Mouse (Mus musculus): ENCODE data around the gene Slc39a3. TPM values are rescaled to one million over a fixed set of nuclear protein-coding genes. Genes with fewer than 3 reads are reported as not detected.
"Not testable (repeated sequence)": the region's sequence is repeated elsewhere in the genome, so short reads cannot be mapped to it uniquely, and the experiment has no call there.

Gene Slc39a3
- polyA plus RNA-seq, 1 experiment from 2014 or later, result 21.6 TPM

DNA sequence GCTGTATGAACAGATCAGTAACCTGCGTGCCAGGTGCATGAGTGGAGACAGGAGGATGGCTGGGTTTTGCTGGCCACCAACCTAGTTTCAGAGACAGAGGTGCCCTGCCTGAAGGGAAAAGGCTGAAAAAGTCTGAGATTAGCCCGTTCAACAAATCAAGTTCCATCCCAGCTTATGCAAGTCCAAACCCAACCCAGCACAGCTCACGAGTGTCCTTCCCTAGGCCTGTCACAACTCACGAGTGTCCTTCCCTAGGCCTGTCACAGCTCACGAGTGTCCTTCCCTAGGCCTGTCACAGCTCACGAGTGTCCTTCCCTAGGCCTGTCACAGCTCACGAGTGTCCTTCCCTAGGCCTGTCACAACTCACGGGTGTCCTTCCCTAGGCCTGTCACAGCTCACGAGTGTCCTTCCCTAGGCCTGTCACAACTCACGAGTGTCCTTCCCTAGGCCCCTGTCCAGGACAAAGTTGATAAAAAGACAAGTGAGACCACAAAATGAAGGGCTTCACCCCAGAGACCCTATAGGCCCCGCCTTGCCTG lies 18.6 kb upstream of the Slc39a3 start:
- H3K27me3 ChIP-seq (ENCODE audit: control insufficient read depth, insufficient read depth, low read length); ATAC-seq (replicated peaks; ENCODE audit: low FRiP score); DNase-seq (ENCODE audit: low spot score); H3K36me3 ChIP-seq (ENCODE audit: control insufficient read depth, insufficient read depth, low read length); H3K4me1 ChIP-seq (replicated peaks; ENCODE audit: control insufficient read depth, insufficient read depth, low read length); H3K4me3 ChIP-seq (ENCODE audit: low read depth, low read length); H3K9me3 ChIP-seq (ENCODE audit: control insufficient read depth, low read length); H3K4me2 ChIP-seq (ENCODE audit: low read depth, low read length, severe bottlenecking); H3K9ac ChIP-seq (ENCODE audit: low read length); H3K27ac ChIP-seq (ENCODE audit: low read depth, low read length): not testable (repeated sequence)
- 85% methylated on average over 10 of the region's 11 CpGs for WGBS

DNA sequence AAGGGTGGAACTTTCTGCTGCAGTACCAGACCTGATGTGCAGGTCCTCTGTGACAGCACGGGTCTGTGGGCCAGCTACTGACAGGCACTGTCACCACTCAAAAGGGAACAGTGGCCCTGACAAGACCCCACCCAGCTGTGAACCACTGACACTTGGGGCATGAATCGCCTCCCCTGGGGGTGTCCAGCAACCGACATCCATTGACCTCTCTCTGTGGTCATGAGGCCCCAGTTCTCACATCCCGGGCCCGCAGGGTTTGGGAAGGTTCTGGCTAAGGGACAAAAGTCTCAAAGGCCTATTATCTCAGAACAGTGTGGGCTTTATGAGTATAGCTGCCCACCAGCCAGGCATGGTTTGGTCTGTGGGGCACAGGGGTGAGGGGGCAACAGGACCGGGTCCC lies 17.9 kb upstream of the Slc39a3 start:
- no peak overlapping the region for H3K27ac ChIP-seq (ENCODE audit: low read depth, low read length)
- H3K4me2 ChIP-seq (ENCODE audit: low read depth, low read length, severe bottlenecking), result no peak overlapping the region
- H3K9me3 ChIP-seq (ENCODE audit: control insufficient read depth, low read length), result no peaks in the 10 kb centered on the region
- H3K27me3 ChIP-seq (ENCODE audit: control insufficient read depth, insufficient read depth, low read length), result no peaks in the 10 kb centered on the region
- no peak for ATAC-seq (replicated peaks; ENCODE audit: low FRiP score)
- WGBS, result 87% methylated on average over 6 of the region's 6 CpGs
- H3K4me3 ChIP-seq (ENCODE audit: low read depth, low read length), result no peak overlapping the region
- H3K36me3 ChIP-seq (ENCODE audit: control insufficient read depth, insufficient read depth, low read length), result peaks cover 8% of the 10 kb centered on the region; the same call in 1 of the 2 replicates
- no peak overlapping the region for H3K9ac ChIP-seq (ENCODE audit: low read length)
- H3K4me1 ChIP-seq (replicated peaks; ENCODE audit: control insufficient read depth, insufficient read depth, low read length), result peaks cover 8% of the 10 kb centered on the region
- no peak for DNase-seq (ENCODE audit: low spot score)

DNA sequence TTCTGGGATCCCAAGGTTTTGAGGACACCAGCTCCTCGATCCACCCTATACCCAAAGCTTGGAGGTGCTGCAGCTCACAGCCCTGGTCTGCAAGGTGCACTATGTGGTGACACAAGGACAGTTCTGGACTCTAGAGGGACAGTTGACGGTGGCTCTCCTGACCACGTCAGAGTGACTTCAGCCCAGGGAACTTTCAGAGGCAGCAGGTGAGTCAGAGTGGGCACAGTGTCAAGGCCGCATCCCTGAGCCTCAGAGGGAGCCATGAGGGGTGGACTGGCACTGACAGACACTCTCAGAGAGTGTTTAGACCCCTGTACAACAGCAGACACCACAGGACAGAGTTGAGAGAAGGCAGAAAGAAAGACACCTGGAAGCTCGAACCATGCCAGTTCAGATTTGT lies 15.4 kb upstream of the Slc39a3 start:
- DNase-seq (ENCODE audit: low spot score) (no peak), ATAC-seq (replicated peaks; ENCODE audit: low FRiP score) (no peak)
- H3K4me2 ChIP-seq (ENCODE audit: low read depth, low read length, severe bottlenecking), result no peak overlapping the region
- WGBS, result 92% methylated on average over 5 of the region's 5 CpGs
- H3K9me3 ChIP-seq (ENCODE audit: control insufficient read depth, low read length), result no peaks in the 10 kb centered on the region
- no peaks in the 10 kb centered on the region for H3K27me3 ChIP-seq (ENCODE audit: control insufficient read depth, insufficient read depth, low read length)
- no peak overlapping the region for H3K9ac ChIP-seq (ENCODE audit: low read length)
- no peaks in the 10 kb centered on the region for H3K4me1 ChIP-seq (replicated peaks; ENCODE audit: control insufficient read depth, insufficient read depth, low read length)
- H3K4me3 ChIP-seq (ENCODE audit: low read depth, low read length), result no peak overlapping the region
- peaks cover 27% of the 10 kb centered on the region for H3K36me3 ChIP-seq (ENCODE audit: control insufficient read depth, insufficient read depth, low read length)
- H3K27ac ChIP-seq (ENCODE audit: low read depth, low read length), result no peak overlapping the region

DNA sequence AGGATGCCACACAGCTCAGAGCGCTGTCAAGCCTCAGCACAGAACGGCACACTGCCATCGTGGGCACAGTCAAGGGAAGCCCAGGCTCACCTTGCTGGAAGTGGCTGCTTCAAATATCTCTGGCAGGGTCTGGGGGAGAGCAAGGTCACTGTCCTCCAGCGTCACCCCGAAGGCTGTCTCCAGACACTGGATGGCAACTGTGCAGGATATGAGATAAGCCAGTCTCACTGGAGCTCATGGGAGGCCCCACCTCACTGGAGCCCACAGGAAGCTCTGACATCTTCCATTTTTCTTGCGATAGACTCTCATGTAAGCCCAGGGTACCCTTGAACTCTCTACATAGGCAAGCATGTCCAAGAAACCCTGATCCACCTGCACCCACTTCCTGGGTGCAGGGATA lies 13.9 kb upstream of the Slc39a3 start:
- Histone ChIP-seq H3K27ac (ENCODE audit: low read depth, low read length) (no peak overlapping the region), H3K27me3 (ENCODE audit: control insufficient read depth, insufficient read depth, low read length) (no peaks in the 10 kb centered on the region), H3K4me2 (ENCODE audit: low read depth, low read length, severe bottlenecking) (no peak overlapping the region), H3K4me3 (ENCODE audit: low read depth, low read length) (no peak overlapping the region), H3K9me3 (ENCODE audit: control insufficient read depth, low read length) (no peaks in the 10 kb centered on the region), H3K9ac (ENCODE audit: low read length) (no peak overlapping the region), H3K36me3 (ENCODE audit: control insufficient read depth, insufficient read depth, low read length) (peaks cover 31% of the 10 kb centered on the region), H3K4me1 (replicated peaks; ENCODE audit: control insufficient read depth, insufficient read depth, low read length) (no peaks in the 10 kb centered on the region)
- DNase-seq (ENCODE audit: low spot score), result no peak
- no peak for ATAC-seq (replicated peaks; ENCODE audit: low FRiP score)
- 93% methylated on average over 6 of the region's 6 CpGs for WGBS

DNA sequence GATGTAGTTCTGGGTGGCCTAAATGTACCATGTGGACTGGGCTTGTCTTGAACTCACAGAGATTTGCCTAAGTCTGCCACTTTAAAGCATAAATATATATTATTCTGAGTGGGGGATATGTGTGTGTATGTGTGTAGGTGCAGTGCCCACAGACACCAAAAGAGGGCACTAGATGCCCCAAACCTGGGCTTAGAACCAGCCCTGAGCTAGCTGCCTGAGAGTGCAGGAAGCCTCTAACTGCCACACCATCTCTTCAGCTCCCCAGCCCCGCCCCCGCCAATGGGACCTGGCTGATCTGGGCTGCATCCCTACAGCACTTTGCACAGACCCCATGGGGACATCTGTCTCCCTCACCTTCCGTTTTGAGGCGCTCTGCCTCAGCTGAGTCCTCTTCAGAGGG lies 13.4 kb upstream of the Slc39a3 start:
- Histone ChIP-seq H3K9ac (ENCODE audit: low read length) (no peak overlapping the region), H3K36me3 (ENCODE audit: control insufficient read depth, insufficient read depth, low read length) (peaks cover 33% of the 10 kb centered on the region), H3K9me3 (ENCODE audit: control insufficient read depth, low read length) (no peaks in the 10 kb centered on the region), H3K27me3 (ENCODE audit: control insufficient read depth, insufficient read depth, low read length) (no peaks in the 10 kb centered on the region), H3K4me3 (ENCODE audit: low read depth, low read length) (no peak overlapping the region), H3K27ac (ENCODE audit: low read depth, low read length) (no peak overlapping the region), H3K4me1 (replicated peaks; ENCODE audit: control insufficient read depth, insufficient read depth, low read length) (no peaks in the 10 kb centered on the region), H3K4me2 (ENCODE audit: low read depth, low read length, severe bottlenecking) (no peak overlapping the region)
- 85% methylated on average over 4 of the region's 4 CpGs for WGBS
- DNase-seq (ENCODE audit: low spot score), result no peak
- no peak for ATAC-seq (replicated peaks; ENCODE audit: low FRiP score)

DNA sequence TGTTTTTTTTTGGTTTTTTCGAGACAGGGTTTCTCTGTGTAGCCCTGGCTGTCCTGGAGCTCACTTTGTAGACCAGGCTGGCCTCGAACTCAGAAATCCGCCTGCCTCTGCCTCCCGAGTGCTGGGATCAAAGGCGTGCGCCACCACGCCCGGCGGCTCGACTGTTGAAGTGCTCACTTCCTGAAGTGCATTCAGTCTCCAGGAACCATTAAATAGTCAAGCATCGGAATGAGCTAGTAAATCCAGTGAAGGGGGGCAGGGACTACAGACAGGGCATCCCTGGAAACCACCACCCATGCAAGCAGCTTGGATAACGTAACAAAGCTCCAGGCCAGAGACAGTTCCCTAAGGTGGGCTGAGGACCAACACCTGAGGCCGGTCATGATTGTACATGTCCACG lies 8.0 kb upstream of the Slc39a3 start:
- ATAC-seq (replicated peaks; ENCODE audit: low FRiP score); H3K27ac ChIP-seq (ENCODE audit: low read depth, low read length); H3K9ac ChIP-seq (ENCODE audit: low read length); DNase-seq (ENCODE audit: low spot score); H3K4me1 ChIP-seq (replicated peaks; ENCODE audit: control insufficient read depth, insufficient read depth, low read length); H3K27me3 ChIP-seq (ENCODE audit: control insufficient read depth, insufficient read depth, low read length); H3K4me2 ChIP-seq (ENCODE audit: low read depth, low read length, severe bottlenecking); H3K9me3 ChIP-seq (ENCODE audit: control insufficient read depth, low read length); H3K4me3 ChIP-seq (ENCODE audit: low read depth, low read length): not testable (repeated sequence)
- peaks cover 34% of the 10 kb centered on the region for H3K36me3 ChIP-seq (ENCODE audit: control insufficient read depth, insufficient read depth, low read length)
- 93% methylated on average over 11 of the region's 14 CpGs for WGBS

DNA sequence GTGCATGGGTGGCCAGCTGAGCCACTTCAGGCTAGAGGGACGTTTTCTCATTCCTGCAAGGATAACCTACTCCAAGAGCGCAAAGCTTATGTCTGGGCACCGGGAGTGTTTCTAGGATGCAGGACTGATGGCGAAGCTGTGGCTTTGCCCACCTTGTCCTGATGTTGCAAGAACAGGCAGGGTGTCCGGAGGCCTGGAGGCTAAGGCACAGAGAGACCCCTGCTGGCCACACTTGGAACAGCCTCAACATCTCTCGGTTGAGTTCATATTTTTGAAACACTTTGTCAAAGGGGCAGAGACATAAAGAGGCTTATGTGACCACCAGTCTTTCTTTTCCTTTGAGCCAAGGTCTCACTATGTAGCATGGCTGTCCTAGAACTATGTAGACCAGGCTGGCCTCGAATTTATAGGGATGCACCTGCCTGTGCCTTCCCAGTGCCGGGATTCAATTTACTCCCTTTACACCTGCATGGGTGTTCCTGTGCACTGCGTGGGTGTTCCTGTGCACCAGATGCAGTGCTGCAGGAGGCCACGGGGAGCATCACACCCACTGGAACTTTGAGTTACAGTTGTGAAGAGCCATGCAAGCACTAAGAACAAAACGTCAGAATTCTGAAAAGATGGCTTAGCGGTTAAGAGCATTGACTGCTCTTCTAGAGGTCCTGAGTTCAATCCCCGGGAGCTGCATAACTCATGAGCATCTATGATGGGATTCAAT lies 4.4 kb upstream of the Slc39a3 start:
- 37% methylated on average over 13 of the region's 13 CpGs for WGBS
- ATAC-seq (replicated peaks; ENCODE audit: low FRiP score), result no peak
- no peak overlapping the region for H3K4me3 ChIP-seq (ENCODE audit: low read depth, low read length)

DNA sequence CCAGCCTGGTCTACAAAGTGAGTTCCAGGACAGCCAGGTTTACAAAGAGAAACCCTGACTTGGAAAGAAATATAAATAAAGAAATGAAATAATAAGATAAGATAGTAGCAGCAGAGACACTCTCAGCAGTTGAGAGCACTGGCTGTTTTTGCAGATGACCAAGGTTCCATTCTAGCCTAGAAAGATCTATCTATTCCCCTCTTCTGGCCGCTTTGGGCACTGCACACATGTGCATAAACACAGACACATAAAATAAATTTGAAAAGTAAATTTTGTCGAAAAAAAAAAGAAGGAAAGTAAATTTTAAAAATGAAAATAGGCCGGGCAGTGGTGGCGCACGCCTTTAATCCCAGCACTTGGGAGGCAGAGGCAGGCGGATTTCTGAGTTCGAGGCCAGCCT lies 975 bp downstream of the Slc39a3 start:
- Histone ChIP-seq H3K27me3 (ENCODE audit: control insufficient read depth, insufficient read depth, low read length) (no peaks in the 10 kb centered on the region), H3K9ac (ENCODE audit: low read length) (no peak overlapping the region), H3K9me3 (ENCODE audit: control insufficient read depth, low read length) (no peaks in the 10 kb centered on the region), H3K36me3 (ENCODE audit: control insufficient read depth, insufficient read depth, low read length) (no peaks in the 10 kb centered on the region), H3K4me3 (ENCODE audit: low read depth, low read length) (no peak overlapping the region), H3K4me1 (replicated peaks; ENCODE audit: control insufficient read depth, insufficient read depth, low read length) (peaks cover 3% of the 10 kb centered on the region; the same call in 1 of the 2 replicates), H3K27ac (ENCODE audit: low read depth, low read length) (no peak overlapping the region), H3K4me2 (ENCODE audit: low read depth, low read length, severe bottlenecking) (no peak overlapping the region)
- ATAC-seq (replicated peaks; ENCODE audit: low FRiP score), result no peak
- 78% methylated on average over 7 of the region's 7 CpGs for WGBS
- no peak for DNase-seq (ENCODE audit: low spot score)

More for the DNA sequence above, 4.4 kb upstream of the Slc39a3 start:
- DNase-seq (ENCODE audit: low spot score), result peak; percentile 83
- Histone ChIP-seq H3K27ac (ENCODE audit: low read depth, low read length) (no peak overlapping the region), H3K36me3 (ENCODE audit: control insufficient read depth, insufficient read depth, low read length) (peaks cover 12% of the 10 kb centered on the region; the same call in 1 of the 2 replicates), H3K4me2 (ENCODE audit: low read depth, low read length, severe bottlenecking) (no peak overlapping the region), H3K4me1 (replicated peaks; ENCODE audit: control insufficient read depth, insufficient read depth, low read length) (peaks cover 3% of the 10 kb centered on the region; the same call in 1 of the 2 replicates), H3K27me3 (ENCODE audit: control insufficient read depth, insufficient read depth, low read length) (no peaks in the 10 kb centered on the region), H3K9me3 (ENCODE audit: control insufficient read depth, low read length) (no peaks in the 10 kb centered on the region), H3K9ac (ENCODE audit: low read length) (no peak overlapping the region)

DNA sequence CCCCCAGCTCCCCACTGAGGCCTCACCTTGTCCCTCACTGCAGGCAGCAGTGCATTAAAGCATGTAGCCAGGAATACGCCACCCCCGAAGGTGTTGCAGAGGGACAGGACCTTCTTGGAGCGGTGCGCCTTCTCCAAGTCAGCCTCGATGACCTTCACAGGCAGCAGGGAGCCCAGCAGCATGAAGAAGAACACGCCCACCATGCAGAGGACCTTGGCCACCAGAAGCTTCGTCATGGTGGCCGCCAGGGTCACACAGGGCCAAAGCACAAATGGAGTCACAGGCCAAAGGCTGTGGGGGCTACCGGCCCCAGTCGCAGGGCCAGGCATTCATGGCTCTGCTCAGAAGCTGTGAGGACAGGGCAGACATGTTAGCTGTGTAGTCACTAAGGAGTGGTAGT lies 3.6 kb downstream of the Slc39a3 start:
- ATAC-seq (replicated peaks; ENCODE audit: low FRiP score) (no peak), DNase-seq (ENCODE audit: low spot score) (no peak)
- H3K9me3 ChIP-seq (ENCODE audit: control insufficient read depth, low read length), result no peaks in the 10 kb centered on the region
- H3K4me1 ChIP-seq (replicated peaks; ENCODE audit: control insufficient read depth, insufficient read depth, low read length), result peaks cover 3% of the 10 kb centered on the region; the same call in 1 of the 2 replicates
- 84% methylated on average over 10 of the region's 10 CpGs for WGBS
- no peak overlapping the region for H3K4me2 ChIP-seq (ENCODE audit: low read depth, low read length, severe bottlenecking)
- no peak overlapping the region for H3K4me3 ChIP-seq (ENCODE audit: low read depth, low read length)
- H3K27ac ChIP-seq (ENCODE audit: low read depth, low read length), result no peak overlapping the region
- no peaks in the 10 kb centered on the region; the same call in 1 of the 2 replicates for H3K36me3 ChIP-seq (ENCODE audit: control insufficient read depth, insufficient read depth, low read length)
- no peak overlapping the region for H3K9ac ChIP-seq (ENCODE audit: low read length)
- no peaks in the 10 kb centered on the region for H3K27me3 ChIP-seq (ENCODE audit: control insufficient read depth, insufficient read depth, low read length)
